Mouse (Mus musculus) fat pad, adult 2 months (tissue): ENCODE measurements around the gene Tubb1.

Source experiments
- DNase-seq: peaks from one replicate; pipeline ENCODE4 v3.0.0-alpha.2; 2011; ENCODE audit warnings: low read depth, low spot score; ENCODE audit errors: extremely low read depth

Tubb1 gene

DNA sequence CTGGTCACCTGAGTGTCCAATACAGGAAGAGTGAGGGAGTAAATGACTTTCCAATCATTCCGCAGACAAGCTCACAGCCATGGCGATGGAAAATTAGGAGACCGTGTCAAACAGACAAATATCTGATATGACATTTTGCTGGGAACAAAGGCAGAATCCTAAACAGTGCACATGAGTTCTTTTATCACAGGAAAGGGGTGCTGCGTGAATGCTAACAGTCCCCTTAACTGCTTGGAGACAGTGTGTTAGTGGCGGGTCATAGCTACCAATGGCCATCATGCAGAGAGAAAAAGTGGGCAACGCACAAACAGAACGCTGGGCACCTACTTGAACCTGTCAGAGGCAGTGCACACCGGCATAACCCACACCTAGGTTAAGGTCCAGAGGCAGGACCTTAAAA, 51.0 kb downstream of the Tubb1 start:
- DNase-seq = no peak

DNA sequence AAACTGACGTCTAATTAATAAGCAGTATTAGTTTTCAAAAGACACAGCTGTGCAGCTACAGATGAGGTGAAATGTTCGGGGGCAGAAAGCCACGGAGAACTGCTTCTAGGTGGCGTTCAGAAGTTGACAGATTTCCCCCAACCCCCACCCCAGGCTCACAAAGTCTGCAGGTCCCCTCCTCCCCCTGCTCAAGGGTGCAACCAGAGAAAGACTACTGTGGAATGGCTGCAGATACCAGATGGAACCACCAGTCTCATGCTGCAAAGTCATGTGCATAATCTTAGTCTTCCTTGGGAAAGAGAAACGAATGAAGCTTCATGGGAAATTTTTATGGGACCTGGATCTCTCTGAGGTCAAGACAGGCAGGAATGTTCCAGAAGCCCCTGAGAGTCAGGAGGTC, 51.8 kb downstream of the Tubb1 start:
- DNase-seq = no peak

DNA sequence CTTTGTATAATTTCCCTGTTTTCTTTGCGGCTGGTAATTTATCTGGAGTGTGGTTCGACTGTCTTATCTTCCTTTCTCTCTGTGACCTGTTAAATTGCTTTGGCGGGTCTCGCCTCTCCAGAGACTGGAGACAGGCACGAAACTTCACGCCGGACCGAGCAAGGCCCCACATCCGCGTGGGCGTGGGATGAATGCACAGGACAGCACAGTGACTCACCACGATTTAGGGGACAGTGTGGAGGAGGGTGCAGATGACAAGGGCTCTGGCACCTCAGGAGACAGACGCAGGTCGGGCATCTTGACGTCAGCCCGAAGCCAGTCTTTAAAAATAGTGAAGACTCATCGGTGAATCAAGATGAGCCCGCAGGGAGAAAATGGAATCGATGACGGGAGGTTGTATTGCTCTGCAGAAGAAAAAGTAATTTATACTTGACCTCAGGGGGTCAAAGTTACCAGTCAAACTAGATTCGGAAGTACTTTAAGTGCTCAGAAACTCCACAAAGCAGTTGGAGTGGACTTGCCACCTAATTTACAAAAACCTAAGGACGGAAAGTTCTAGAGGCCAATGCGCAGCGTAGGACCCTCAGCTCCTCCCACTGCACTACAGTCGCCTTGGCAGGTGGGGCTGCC, 52.5 kb downstream of the Tubb1 start:
- DNase-seq = no peak
